Mouse (Mus musculus): ENCODE results near the gene Ndufa4l2.

Ndufa4l2 gene

GRCm38 (mm10) chr10:127514764-127515163 is at the start of gene Ndufa4l2:
Gene Ndufa4l2, plus strand, starts transcription at chr10:127514967.
- no peak for DNase-seq (ENCODE audit: low spot score)

DNA sequence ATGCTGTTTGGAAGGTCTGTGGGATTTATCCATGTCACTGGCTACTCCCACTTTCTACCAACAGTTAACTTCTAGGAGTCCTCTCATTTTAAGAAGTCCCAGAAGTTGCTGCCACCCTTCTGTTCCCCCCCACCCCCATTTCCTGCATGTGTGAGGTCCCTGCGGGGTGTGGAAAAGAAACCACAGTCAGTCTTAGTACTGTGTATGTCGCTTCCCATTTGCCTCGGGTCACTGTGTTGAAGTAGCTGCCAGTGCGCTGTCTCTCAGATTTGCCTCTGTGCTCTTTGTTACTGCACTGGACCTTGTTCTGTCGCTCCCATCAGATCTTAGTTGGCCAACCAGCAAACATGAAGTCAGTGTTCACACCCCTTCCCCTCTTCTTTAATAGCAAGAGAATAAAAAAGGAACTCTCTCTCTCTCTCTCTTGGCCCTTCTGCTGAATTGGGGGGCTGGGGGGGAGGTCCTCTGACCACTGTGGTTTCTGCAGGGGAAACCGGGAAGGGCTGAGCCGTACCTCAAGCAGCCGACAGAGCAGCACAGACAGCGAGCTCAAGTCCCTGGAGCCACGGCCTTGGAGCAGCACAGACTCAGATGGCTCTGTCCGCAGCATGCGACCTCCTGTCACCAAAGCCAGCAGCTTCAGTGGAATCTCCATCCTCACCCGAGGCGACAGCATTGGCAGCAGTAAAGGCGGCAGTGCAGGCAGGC is 43.3 kb upstream of the Ndufa4l2 start:
- no peak for DNase-seq (ENCODE audit: low spot score)

GRCm38 (mm10) chr10:127472722-127473121 is 42.0 kb upstream of the Ndufa4l2 start:
- DNase-seq (ENCODE audit: low spot score), result no peak

GRCm38 (mm10) chr10:127475175-127475574 is 39.6 kb upstream of the Ndufa4l2 start:
- no peak for DNase-seq (ENCODE audit: low spot score)

DNA sequence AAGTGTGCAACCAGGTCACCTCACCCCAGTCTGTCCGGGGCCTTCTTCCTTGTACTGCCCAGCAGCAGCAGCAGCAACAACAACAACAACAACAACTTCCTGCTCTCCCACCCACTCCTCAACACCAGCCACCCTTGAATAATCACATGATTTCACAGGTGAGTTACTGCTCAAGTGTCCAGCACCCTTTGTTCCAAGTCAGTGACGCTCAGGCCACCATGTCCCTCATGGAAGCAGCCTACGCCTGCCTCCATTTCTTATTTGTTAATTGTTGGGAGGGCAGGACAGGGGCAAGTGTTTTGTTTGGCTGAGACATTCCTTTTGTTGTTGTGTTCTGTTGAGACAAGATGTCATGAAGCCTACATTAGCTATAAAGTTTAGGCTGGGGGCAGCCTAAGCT is 38.2 kb upstream of the Ndufa4l2 start:
- no peak for DNase-seq (ENCODE audit: low spot score)

GRCm38 (mm10) chr10:127477301-127477700 is 37.5 kb upstream of the Ndufa4l2 start:
- no peak for DNase-seq (ENCODE audit: low spot score)

DNA sequence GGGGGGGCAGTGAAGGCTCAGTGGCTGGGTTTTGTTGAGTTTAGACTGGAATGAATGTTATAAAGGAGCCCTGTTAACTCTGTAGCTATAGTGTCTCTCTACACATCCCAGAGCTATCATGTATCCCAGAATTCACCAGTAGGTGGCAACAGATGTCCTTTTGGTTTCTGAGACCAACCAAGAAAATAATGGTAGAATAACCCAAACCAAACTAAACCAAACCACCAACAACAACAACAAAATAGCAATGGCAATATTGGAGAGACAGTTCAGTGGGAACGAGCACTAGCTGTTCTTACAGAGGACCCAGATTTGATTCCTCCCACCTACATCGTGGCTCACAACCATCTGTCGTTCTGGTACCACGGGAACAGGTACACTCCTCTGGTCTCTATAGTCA is 35.6 kb upstream of the Ndufa4l2 start:
- no peak for DNase-seq (ENCODE audit: low spot score)

GRCm38 (mm10) chr10:127480833-127481813 is 33.6 kb upstream of the Ndufa4l2 start:
- no peak for DNase-seq (ENCODE audit: low spot score)

DNA sequence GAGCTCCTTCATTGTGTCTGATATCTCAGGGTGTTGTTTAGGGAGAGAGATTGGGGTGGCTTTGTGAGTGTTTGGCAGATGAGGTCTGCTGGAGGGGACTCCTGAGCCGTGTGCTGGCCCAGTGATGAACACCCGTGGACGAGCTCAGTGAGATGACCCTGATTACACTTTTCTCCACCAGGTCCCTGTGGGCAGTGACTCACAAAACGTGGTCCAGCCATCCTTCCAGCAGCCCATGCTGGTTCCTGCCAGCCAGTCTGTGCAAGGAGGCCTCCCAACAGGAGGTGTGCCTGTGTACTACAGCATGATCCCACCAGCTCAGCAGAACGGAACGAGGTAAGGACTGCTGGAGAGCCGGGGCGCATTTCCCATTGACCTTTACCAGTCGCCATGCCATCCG is 29.5 kb upstream of the Ndufa4l2 start:
- DNase-seq (ENCODE audit: low spot score), result no peak

DNA sequence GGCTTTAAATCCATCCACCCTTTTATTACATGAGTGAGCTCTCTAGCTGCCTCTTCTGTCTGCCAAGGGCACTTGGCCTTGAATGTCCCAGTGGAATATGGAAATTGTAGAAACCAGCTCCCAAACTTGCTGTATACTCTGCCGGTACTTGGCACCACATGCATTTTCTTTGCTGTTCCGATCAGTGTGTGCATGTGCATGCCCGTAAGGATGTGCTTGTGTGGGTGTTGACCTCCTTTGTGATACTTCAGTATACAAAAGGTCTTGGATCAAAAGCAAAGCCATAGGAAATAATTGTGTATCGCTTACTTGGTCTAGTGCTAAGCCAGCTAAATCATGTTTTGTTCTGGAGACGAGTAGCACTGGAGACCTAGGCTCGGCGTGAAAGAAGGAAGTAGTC is 25.9 kb upstream of the Ndufa4l2 start:
- DNase-seq (ENCODE audit: low spot score), result no peak

- no peak for DNase-seq (ENCODE audit: low spot score)
Observed at GRCm38 (mm10) chr10:127490160-127491127, 24.3 kb upstream of the Ndufa4l2 start.

- no peak for DNase-seq (ENCODE audit: low spot score)
Observed at GRCm38 (mm10) chr10:127491128-127491512, 23.6 kb upstream of the Ndufa4l2 start.

DNA sequence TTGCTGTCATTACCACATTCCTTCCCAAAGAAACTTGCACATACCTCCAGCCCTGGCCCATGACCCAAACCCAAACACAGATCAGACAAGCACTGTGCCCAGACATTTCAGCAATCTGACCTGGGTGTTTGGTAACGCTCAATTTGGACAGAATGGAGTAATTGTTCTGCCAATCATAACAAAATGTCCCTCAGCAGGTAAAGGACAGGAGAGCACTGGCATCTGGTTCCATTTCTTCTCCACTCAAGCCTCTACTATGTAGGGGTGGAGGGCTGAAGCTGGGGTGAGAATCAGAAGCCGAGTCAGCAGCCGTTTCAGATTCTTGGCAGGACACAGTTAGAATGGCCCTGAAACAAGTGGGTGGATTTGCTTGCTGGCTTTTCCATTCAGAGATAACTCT is 22.6 kb upstream of the Ndufa4l2 start:
- DNase-seq (ENCODE audit: low spot score), result no peak

DNA sequence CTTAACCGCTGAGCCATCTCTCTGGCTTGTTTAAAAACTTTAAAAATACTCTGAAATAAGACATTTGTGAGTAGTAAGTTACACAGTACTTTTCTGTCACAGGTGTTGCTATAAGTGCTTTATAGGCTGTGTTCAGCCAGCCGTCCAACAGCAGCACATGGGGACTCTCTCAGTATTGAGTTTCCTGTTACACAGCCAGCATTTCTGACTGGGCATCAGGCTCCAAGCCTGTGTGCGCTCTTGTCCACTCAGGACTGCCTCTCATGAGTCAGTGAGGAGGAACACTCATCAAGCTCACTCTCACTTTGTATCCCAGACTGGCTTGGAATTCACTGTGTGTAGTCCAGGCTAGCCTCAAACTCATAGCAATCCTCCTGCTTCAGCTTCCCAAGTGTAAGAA is 18.6 kb upstream of the Ndufa4l2 start:
- no peak for DNase-seq (ENCODE audit: low spot score)

GRCm38 (mm10) chr10:127499516-127499915 is 15.3 kb upstream of the Ndufa4l2 start:
- no peak for DNase-seq (ENCODE audit: low spot score)

DNA sequence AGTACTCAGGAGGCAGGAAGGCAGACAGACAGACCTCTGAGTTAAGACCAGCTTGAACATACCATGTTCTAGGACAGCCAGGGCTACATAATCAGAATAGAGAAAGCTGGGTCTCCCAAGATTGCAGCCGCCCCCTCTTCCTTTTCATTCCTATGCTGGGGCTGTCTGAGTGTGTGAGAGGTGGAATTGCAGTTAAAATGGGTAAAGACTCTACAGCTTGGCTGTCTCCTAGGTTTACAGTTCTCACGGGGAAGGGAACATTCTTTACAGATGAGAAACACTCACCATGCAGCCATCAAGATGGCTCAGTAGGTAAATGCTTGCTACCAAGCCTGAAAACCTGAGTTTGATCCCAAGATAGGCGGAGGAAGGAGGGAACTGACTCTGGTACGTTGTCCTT is 14.7 kb upstream of the Ndufa4l2 start:
- DNase-seq (ENCODE audit: low spot score), result no peak

DNA sequence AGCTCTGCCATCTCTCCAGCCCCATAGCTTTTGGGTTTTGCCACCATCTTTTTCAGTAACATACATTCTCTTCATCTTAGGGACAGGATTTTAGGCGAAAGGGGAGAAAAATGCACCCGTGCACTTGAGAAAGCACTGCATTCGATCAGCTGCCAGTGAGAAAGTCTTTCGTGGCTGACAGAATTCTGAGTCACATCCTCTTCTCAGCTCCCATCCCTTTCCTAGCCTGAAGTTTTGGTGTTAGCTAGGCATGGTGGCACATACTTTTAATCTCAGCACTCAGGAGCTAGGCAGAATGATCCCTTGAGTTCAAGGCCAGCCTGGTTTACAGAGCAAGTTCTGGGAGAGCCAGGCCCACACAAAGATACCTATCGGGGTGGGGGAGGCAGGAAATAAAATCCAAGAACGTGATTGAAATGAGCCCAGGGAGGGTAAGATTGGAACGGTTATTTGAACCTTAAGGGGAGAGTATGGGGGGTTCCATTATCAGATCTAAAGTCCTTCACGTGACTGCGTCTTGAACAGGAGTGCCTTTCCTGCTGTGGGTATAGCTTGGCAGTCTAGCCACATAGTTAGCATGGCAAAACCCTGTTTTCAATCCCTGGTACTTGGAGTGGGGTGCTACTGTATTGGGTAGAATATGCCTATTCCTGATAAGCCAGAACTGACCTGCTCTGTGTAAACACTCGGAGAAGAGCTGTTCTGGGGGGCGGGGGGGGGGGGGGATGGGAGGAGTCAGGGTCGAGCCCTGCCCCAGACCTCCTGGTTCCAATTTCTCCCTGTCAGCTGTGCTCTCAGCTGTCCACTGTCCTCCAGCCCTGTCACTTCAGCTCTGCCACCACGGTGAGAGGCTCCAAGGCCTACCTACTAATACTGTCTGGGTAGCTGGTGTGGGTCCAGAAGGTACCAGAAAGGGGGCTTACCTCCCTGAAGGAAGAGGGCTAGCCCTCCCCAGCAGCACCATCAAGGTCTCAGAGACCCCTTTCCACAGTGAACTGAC is 13.6 kb upstream of the Ndufa4l2 start, which contains the start of gene Stac3:
Stac3 (plus strand) TSS at position 793 of the 1,000 bp plus-strand sequence.
- DNase-seq (ENCODE audit: low spot score), result no peak

GRCm38 (mm10) chr10:127508239-127508638 is 6.5 kb upstream of the Ndufa4l2 start:
- no peak for DNase-seq (ENCODE audit: low spot score)

- peak; percentile 60 for DNase-seq (ENCODE audit: low spot score)
Observed at GRCm38 (mm10) chr10:127509051-127509836, 5.5 kb upstream of the Ndufa4l2 start.

All from urinary bladder, postnatal 10 days (tissue).